Mouse (Mus musculus): Measurements from ENCODE around the gene Rpl22l1.

Rpl22l1 gene

DNA sequence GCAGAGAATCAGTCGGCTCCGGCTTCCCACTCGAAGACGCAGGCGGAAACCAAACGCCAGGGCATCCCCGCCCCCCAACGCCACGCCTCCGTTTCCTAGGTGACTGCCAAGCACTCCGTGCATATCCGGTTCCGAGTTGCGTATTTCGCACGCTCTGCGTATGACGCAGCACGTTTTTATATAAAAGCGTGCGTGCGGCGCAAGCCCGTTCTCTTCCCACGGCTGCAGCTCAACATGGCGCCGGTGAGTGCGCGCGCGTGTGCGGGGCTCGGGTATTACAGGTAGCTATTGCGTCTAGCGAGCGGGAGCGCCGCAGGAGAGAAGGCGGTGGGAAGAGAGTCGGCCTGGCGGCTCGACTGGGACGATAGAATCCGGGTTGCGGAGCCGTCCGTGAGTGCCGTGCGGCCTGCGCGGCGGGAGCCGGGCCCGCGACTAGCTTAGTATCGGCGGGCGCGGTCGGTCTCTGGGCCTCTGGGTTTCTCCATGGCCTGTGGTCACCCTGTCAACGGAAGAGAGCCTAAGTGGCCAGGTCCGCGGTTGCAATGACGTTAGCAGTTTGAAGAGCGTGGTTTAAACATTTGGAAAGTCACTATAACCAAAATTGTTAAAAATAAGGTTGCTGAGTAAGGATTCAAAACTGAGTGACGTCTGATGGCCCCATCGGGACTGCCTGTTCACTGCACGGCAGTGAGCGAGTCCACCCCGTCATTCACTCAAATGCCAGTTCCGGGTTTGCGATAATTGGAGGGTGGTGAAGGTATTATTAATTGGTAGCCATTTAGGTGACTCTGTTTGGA lies at the start of gene Rpl22l1:
Gene Rpl22l1, plus strand, starts transcription at position 136 of the 797 bp plus-strand sequence.
- peak; percentile 97 for DNase-seq (ENCODE audit: low read depth, low spot score)

DNA sequence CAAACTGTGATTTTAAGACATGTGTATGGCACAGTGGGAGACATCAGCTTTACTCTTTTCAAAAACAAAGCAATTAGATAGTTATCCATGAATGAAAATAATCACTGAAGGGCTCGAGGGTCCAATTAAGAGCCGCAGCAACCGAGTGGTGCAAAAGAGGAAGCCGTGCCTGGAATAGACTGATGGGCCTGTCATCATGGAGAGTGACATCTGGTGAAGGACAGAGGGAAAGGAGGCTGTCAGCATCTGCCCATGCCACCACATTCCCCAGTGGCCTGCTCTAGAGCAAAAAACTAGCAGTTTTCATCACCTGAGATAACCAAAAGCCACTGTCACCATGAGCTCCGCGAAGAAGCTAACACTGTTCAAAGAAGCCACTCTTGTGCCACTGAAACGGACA lies 49.8 kb upstream of the Rpl22l1 start:
- DNase-seq (ENCODE audit: low read depth, low spot score) = no peak

DNA sequence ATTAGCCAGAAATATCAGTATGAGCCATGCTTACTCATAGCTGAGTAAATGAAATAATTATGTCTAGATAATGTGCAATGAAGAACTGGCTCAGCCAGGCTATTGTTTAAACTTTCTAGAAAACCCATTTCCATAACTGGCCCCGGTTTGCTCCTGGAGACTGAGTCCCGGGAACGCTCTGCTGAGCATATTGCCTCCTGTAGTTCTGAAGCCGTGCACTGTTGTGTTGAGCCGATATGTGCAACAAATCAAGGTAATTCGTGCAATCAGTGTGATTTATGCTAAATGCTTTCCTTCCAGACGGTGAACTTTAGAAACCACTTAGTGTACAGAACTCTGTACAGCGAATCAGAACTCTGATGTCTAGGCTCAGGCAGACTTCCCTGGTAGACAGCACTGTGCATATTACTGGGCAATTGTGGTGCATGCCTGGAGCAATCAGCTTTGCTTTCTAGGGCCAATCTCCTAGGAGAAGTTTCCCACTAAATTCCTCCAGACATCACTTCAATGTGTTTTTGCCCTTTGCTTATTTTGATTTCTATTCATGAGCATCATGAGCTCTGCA lies 43.9 kb upstream of the Rpl22l1 start:
- no peak for DNase-seq (ENCODE audit: low read depth, low spot score)

DNA sequence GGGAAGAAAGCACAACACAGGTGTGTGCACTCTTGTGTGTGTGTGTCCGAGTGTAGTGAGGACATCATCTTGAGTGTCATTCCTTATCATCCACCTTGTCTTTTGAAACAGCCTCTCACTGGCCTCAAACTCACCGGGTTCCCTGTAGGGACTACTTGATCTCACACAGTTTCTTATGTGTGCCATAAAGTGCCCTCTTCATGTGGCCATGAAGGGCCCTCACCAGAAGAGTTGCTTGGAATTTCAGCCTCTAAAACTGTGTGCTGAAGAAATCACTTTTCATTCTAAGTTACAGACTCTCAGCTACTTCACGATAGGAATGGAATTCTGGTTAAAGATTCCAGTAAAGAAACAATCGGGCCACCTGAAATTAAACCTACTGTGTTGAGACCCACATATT lies 38.3 kb upstream of the Rpl22l1 start:
- no peak for DNase-seq (ENCODE audit: low read depth, low spot score)

DNA sequence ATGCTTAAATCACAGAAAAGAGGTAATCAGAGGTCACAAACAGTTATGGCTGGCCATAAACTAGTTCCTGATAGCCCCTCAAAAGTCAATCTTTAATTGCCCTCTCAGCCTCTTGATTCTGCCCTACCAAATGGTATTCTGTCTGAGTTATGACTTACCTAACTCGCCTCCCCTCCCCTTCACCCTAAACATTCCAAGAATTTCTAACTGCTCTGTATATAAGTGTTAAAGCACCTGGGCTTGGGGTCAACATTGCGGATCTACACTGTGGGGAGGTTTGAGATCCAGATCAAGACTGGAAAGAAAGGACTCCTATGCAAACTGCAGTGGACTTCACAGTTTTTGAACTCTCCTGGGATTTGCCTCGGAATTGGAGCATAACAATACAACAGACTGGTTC lies 37.0 kb upstream of the Rpl22l1 start:
- DNase-seq (ENCODE audit: low read depth, low spot score) = no peak

- peak; percentile 43 for DNase-seq (ENCODE audit: low read depth, low spot score)
These were observed 32.3 kb upstream of the Rpl22l1 start for GRCm38 (mm10) chr3:28772919-28773318.

DNA sequence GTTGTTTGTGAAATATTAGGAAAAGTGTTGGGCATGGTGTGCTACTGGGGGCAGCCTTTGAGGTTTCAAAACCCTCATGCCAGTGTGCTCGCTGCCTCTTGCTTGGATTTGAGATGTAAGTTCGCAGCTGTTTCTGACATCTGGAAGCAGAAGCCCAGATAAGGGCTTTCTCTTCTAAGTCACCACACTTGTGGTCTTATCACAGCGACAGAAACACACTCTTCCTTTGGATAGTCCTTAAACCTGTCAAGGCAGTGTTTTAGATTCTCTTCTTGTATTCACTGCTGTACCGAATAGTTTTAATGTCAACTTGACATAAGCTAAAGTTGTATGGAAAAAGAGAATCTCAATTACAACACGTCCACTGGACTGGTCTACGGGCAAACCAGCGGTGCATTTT lies 29.9 kb upstream of the Rpl22l1 start:
- no peak for DNase-seq (ENCODE audit: low read depth, low spot score)

GRCm38 (mm10) chr3:28775958-28776357 lies 29.3 kb upstream of the Rpl22l1 start:
- DNase-seq (ENCODE audit: low read depth, low spot score) = no peak

DNA sequence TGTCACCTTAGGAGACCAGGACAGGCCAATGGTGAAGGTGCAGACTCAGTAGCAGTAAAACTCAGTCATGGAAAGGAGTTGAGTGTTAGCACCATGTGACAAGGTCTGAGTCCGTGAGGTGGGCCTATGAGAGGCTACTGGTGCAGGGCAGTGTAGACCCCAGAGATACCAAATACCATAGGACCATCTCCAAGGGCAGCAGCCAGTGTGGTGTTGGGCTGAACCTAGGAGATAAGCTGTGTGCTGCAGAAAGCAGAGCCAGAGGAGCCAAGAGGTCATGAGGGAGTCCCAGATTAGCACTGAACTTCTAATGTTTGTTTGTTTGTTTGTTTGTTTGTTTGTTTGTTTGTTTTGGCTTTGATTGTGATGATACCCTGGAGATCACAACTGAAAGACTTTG lies 28.7 kb upstream of the Rpl22l1 start:
- no peak for DNase-seq (ENCODE audit: low read depth, low spot score)

GRCm38 (mm10) chr3:28780511-28780910 lies 24.7 kb upstream of the Rpl22l1 start:
- DNase-seq (ENCODE audit: low read depth, low spot score) = no peak

GRCm38 (mm10) chr3:28780994-28781393 lies 24.2 kb upstream of the Rpl22l1 start, which contains the start of gene Eif5a2:
Gene Eif5a2 (plus strand): TSS chr3:28781276.
- DNase-seq (ENCODE audit: low read depth, low spot score) = peak; percentile 93

- DNase-seq (ENCODE audit: low read depth, low spot score) = no peak
These were observed 23.8 kb upstream of the Rpl22l1 start for GRCm38 (mm10) chr3:28781422-28781821.

DNA sequence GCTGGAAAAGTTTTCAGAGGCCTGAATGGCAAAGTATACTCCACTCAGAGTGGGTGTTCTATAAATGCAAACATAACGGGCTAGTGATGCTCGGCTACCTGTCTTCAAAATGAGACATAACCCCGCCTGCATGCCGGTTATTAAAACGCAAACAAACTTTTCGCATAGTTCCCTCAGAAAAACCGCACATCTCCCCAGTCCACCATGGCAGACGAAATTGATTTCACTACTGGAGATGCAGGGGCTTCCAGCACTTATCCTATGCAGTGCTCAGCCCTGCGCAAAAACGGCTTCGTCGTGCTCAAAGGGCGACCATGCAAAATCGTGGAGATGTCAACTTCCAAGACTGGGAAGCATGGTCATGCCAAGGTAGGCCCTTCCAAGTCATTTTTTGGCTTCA lies 23.4 kb upstream of the Rpl22l1 start:
- no peak for DNase-seq (ENCODE audit: low read depth, low spot score)

GRCm38 (mm10) chr3:28784176-28784575 lies 21.1 kb upstream of the Rpl22l1 start:
- DNase-seq (ENCODE audit: low read depth, low spot score) = no peak

- no peak for DNase-seq (ENCODE audit: low read depth, low spot score)
These were observed 10.4 kb upstream of the Rpl22l1 start for GRCm38 (mm10) chr3:28794835-28795234.

DNA sequence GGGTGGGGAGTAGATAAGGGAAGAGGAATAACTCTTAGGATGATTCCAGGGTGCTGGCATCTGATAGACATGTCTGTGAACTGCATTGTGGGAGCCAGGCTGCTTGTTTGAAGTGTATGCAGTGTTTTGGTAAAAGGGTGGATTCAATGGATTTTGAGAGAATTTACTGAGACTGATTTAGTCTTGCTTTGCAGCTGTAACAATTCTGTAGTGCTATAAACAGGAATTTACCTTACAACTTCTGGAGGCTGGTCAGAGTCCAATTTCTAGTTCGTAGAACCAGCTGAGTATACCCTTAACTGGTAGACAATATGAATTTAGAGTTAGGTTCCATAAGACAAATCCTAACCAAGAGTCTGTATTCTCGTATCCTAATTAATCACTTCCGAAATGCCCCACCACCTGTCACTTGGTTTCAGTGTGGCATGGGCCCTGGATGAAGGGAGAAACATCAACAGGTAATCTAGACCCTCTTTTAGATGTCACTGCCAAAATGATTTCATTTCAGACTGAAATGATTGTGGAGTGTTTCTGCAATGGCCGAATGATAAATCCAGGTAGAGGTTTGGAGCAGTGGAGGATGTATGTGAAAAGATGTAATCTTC lies 2.9 kb downstream of the Rpl22l1 start:
- DNase-seq (ENCODE audit: low read depth, low spot score) = no peak

DNA sequence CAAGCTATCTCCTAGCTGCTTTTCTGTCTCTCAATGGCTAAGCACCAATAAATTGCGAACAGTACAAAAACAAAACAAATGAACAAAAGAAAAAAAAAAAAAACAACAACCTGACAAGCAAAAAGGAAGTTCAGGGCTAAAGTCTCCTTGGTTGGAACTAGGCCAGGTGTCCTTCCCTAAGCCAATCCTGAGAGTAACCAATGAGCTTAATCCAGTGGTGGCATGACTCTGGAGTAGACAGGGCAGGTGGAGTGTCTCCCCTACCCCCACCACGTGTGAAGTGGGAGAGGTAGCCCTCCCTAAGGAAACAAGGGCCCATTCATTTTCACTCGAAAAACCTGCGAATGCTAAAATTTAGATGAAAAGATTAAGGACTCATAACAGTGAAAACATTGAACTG lies 6.2 kb downstream of the Rpl22l1 start:
- no peak for DNase-seq (ENCODE audit: low read depth, low spot score)

GRCm38 (mm10) chr3:28814361-28814760 lies 9.1 kb downstream of the Rpl22l1 start:
- peak; percentile 67 for DNase-seq (ENCODE audit: low read depth, low spot score)

DNA sequence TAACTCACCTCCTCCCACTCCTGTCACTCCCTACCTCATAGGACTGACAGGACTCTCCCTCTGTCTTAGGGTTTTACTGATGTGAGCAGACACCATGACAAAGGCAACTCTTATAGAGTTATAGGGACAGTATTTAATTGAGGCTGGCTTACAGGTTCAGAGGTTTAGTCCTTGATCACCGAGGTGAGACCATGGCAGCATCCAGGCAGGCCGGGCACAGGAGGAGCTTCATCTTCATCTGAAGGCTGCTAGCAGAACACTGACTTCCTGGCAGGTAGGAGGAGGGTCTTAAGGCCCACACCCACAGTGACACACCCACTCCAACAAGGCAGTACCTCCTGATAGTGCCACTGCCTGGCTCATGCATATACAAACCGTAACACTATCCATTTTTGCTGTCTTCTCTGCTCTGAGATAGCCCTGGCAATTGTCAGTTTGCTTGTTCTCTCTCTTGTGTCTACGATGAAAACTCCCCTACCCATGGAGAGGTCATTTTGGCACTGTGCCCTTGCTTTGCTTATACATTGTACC lies 10.8 kb downstream of the Rpl22l1 start:
- DNase-seq (ENCODE audit: low read depth, low spot score) = no peak

DNA sequence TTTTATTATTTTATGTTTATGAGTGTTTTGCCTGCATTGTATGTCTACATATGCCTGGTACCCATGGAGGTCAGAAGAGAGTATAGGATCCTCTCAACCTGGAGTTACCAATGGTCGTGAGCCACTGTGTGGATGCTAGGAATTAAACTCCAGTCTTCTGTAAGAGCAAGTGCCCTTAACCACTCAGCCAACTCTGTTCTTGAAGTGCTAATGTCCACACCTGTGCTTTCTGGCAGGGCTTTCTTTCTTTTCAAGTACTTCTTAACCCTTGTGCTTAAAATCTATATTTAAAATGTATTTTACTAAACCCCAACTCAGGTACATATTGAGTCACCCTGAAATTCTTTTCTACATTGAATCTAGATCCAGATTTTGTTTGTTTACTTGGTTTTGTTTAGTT lies 21.0 kb downstream of the Rpl22l1 start:
- no peak for DNase-seq (ENCODE audit: low read depth, low spot score)

DNA sequence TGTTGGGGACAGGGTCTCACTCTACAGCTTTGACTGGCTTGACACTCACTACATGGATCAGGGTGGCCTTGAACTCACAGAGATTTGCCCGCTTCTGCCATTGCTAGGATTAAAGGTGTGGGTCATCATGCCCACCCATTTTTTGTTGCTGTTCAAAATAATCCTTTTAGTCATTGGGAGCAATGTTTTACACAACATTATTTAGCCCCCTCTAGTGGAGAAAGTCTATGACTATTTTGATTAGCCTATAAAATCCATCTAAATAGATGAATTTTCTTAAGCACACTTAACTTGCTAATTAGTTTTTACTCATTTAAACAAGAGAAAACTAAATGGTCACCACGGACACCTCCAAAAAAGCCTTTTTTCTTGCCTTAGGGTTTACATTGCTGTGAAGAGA lies 22.4 kb downstream of the Rpl22l1 start:
- DNase-seq (ENCODE audit: low read depth, low spot score) = no peak

GRCm38 (mm10) chr3:28829454-28829853 lies 24.2 kb downstream of the Rpl22l1 start:
- peak; percentile 62 for DNase-seq (ENCODE audit: low read depth, low spot score)

Data from R1 (cell line).